Mouse (Mus musculus) gastrocnemius, postnatal 36 days (tissue): ENCODE measurements around the gene Gm21961. TPM values are rescaled to one million over a fixed set of nuclear protein-coding genes. Genes with fewer than 3 reads are reported as not detected.
"Not testable (repeated sequence)": the region's sequence is repeated elsewhere in the genome, so short reads cannot be mapped to it uniquely, and the experiment has no call there.

Source experiments
- DNase-seq, 2 experiments: peaks; one replicate each; pipeline ENCODE4 v3.0.0; 2022
- intact Hi-C: fragments of 180-260 bp; cut with DNase I; formaldehyde crosslinking; loops from one replicate; pipeline ENCODE4 v1.15.1; 2025
- long read RNA-seq, 2 experiments: library from polyadenylated mRNA; stranded (forward); transcript quantifications; one replicate each; pipeline ENCODE4 v2.0.0; 2021
- total RNA-seq, 2 experiments: library from RNA; stranded (reverse); gene quantifications; 2 replicates each; pipeline ENCODE4 v1.2.3; 2021

Gm21961 gene
- total RNA-seq, result not detected
- long read RNA-seq, experiment 1, result 0 reads
- long read RNA-seq, experiment 2, result 0 reads

- no peak for DNase-seq
- intact Hi-C loops, result no loop called here
Measured at GRCm38 (mm10) chr15:65014804-65015203, at the start of gene Gm21961. Gm21961 (minus strand) TSS chr15:65014904.

DNA sequence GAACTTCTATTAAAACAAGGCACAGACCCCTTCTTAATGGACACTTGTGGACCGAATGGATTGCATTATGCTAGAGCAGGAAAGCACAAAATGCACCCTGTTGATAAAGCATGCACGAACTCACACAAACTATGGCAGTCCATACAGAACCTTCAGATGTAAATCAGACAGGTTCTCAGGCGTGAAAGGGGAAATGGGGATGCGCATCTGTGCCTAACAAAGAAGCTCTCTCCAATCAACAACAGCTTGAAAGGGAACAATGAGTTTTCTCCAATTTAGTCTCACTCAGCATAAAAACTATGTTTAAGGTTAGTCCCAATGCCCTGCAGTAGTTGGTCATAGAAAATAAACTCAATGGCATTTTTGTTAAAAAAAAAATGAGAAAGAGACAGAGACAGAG lies 27.3 kb upstream of the Gm21961 start:
- intact Hi-C loops, result no loop called here
- DNase-seq, result no peak

GRCm38 (mm10) chr15:65039216-65039615 lies 24.5 kb upstream of the Gm21961 start:
- DNase-seq, result peak in 1 of 2 experiments; percentile 88
- intact Hi-C loops, result not testable (repeated sequence)

GRCm38 (mm10) chr15:65017971-65018370 lies 3.3 kb upstream of the Gm21961 start:
- intact Hi-C loops, result no loop called here
- no peak for DNase-seq

GRCm38 (mm10) chr15:65006177-65006576 lies 8.5 kb downstream of the Gm21961 start:
- DNase-seq, result no peak
- intact Hi-C loops, result no loop called here

GRCm38 (mm10) chr15:64994498-64994897 lies 20.2 kb downstream of the Gm21961 start:
- intact Hi-C loops, result no loop called here
- no peak for DNase-seq

GRCm38 (mm10) chr15:64979976-64980375 lies 34.7 kb downstream of the Gm21961 start:
- intact Hi-C loops, result no loop called here
- no peak for DNase-seq

GRCm38 (mm10) chr15:64976044-64976805 lies 38.5 kb downstream of the Gm21961 start:
- intact Hi-C loops, result no loop called here
- DNase-seq, result no peak

Other genes starting within 250 kb of the Gm21961 start
- gene Gm21798, start 197.2 kb downstream of the Gm21961 start, total RNA-seq, result not detected